Mouse (Mus musculus): Measurements from ENCODE around the gene Dcaf4.

- TF ChIP-seq CTCF (IDR thresholded peaks at IDR 0.05; ENCODE audit: low read depth) (no peak), EP300 (optimal IDR thresholded peaks at IDR 0.05) (no peak)
Observed at GRCm38 (mm10) chr12:83521083-83521482, 817 bp downstream of the Dcaf4 start.
